8 mouse cellular contexts compared by ENCODE assay signal in the genomic region with DNA sequence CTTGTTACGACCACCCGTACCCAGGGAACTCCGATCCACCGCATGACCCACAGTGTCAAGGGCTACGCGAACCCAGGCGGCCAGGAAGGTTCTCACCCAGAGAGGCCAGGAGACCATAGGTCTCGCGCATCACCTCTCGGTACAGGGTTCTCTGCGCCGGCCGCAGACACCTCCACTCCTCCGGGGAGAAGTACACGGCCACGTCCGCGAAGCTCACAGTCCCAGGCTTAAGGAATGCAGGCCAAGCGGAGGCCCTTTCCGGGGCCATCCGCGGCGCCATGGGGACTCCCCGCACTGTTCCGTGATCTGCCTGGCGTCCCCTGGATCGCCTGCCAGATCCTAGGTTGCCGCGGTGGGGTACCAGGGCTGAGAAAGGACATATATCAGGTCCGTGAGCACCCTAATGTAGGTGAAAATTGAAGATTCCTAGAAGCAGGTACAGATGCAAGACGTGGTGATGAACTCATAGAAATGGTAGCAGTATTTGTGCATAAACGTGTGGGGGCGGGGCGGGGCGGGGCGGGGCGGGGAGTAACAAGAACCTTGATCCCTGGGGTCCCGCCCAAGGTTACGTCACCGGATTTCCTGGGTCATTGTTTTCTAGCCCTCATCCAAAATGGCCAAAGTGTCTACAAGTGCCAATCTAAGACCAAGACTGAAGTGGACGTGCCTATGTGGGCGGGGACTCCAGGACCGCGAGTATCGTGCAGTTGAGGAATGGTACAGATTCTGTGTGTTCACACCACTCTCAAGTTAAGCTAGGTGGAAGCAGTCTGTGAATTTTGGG. TPM values are rescaled to one million over a fixed set of nuclear protein-coding genes. Genes with fewer than 3 reads are reported as not detected.
DNase-seq lines count a peak whose midpoint lies in the region; ATAC-seq and TF ChIP-seq lines count a peak whose summit lies in the region.

A gene (minus strand): TSS at position 473 of the 787 bp plus-strand sequence.

- H3K9ac ChIP-seq in hindbrain, embryonic 13.5 days = peak within 1 kb of the TSS; percentile 84

- no peaks in the 10 kb centered on the region for H3K27me3 ChIP-seq in Patski
- peaks cover 13% of the 10 kb centered on the region for H3K27me3 ChIP-seq in hindbrain, embryonic 13.5 days

- under 1% methylated on average over 45 of the region's 45 CpGs for WGBS in hindbrain, embryonic 13.5 days

- peak within 1 kb of the TSS; percentile 85 for H3K4me2 ChIP-seq in hindbrain, embryonic 13.5 days

- POLR2A ChIA-PET in Patski (lab: Charles Lee) = interaction anchor here (1.2 kb wide), 1 partner anchor 17 kb away, joined by 3 read pairs; a partner anchor contains a TSS

- peaks cover 16% of the 10 kb centered on the region for H3K4me1 ChIP-seq in hindbrain, embryonic 13.5 days (replicated peaks)

- CTCF ChIA-PET in Patski (lab: Charles Lee) = interaction anchor here (1.3 kb wide), 1 partner anchor 84 kb away, joined by 3 read pairs; no protein-coding TSS in a partner anchor

- no peaks in the 10 kb centered on the region for H3K9me3 ChIP-seq in hindbrain, embryonic 13.5 days

- no peak for TF ChIP-seq CTCF in Patski (IDR thresholded peaks at IDR 0.05)

- H3K36me3 ChIP-seq in hindbrain, embryonic 13.5 days = peaks cover 15% of the 10 kb centered on the region

- ATAC-seq in Patski = peak; percentile 73
- ATAC-seq in hindbrain, embryonic 13.5 days (ENCODE audit: low FRiP score) = peak; percentile 93

- DNase-seq in Patski (ENCODE audit: low read depth, low spot score) = peak; percentile 89
- DNase-seq in cerebellum, postnatal 14 days = peak; percentile 99
- peak; percentile 89 to 93 for DNase-seq in frontal cortex, postnatal 14 days (ENCODE audit: low spot score in 2 of 2)
- peak; percentile 81 to 91 for DNase-seq in layer of hippocampus, postnatal 25 days (ENCODE audit: extremely low spot score in 1 of 2, low spot score in 1 of 2)
- DNase-seq in lung, postnatal 25 days (ENCODE audit: low spot score) = peak; percentile 99
- DNase-seq in retina, embryonic 14.5 days (ENCODE audit: low spot score) = peak; percentile 100
- DNase-seq in thymus, postnatal 4 days = peak; percentile 94

- H3K4me3 ChIP-seq in hindbrain, embryonic 13.5 days = peak within 1 kb of the TSS; percentile 65

- in situ Hi-C loops in Patski (cut with MboI; ENCODE audit: low pct_unique_long_range_greater_than_20kb) = no loop called here

- H3K27ac ChIP-seq in hindbrain, embryonic 13.5 days = peak within 1 kb of the TSS; percentile 89

RNA-seq across cellular contexts. Expression of the gene that starts here (rescaled TPM):
- 10.0 TPM for polyA plus RNA-seq in Patski (2021)
- polyA plus RNA-seq in hindbrain, embryonic 13.5 days (2015; fragmentation: Nextera tagmentation; extraction: Ambion mirVana) = 7.7 TPM in 2 replicates
- 1 to 10 TPM; 7.9 to 9.0 TPM for total RNA-seq in layer of hippocampus, postnatal 25 days (2021)

Comparison
In these comparisons a context has a peak if more than half of its experiments do, and no peak if none do; other contexts are left out.
1. Peak in every context shown above with its lines: DNase-seq, ATAC-seq, H3K4me3 ChIP-seq and H3K27ac ChIP-seq.